Mouse (Mus musculus) MEL (cell line): Measurements from ENCODE around the gene Gja5.

Experiments
- EP300 ChIP-seq, 2 experiments: IDR thresholded peaks; 2 replicates each; pipeline ENCODE4 v1.6.1; 2011; ENCODE audit warnings: improper control_type of control experiment in 2 of 2, low read length in 2 of 2, low read depth in 1 of 2, mild to moderate bottlenecking in 1 of 2
- MYC ChIP-seq: IDR thresholded peaks from 2 replicates; pipeline ENCODE4 v1.6.1; 2011; ENCODE audit warnings: low read depth, mild to moderate bottlenecking, low read length, improper control_type of control experiment, moderate library complexity
- USF1 ChIP-seq: IDR thresholded peaks from 2 replicates; pipeline ENCODE4 v1.6.1; 2014; ENCODE audit warnings: low read depth, mild to moderate bottlenecking, inconsistent platforms, low read length, improper control_type of control experiment, moderate library complexity
- USF2 ChIP-seq, 2 experiments: IDR thresholded peaks; 2 replicates each; pipeline ENCODE4 v1.6.1; 2011 to 2012; ENCODE audit warnings: improper control_type of control experiment in 2 of 2, low read length in 2 of 2, borderline replicate concordance in 1 of 2, inconsistent platforms in 1 of 2, low read depth in 1 of 2, mild to moderate bottlenecking in 1 of 2; ENCODE audit not compliant: insufficient read depth in 1 of 2
- ZMIZ1 ChIP-seq: IDR thresholded peaks from 2 replicates; pipeline ENCODE4 v1.6.1; 2012; ENCODE audit warnings: low read depth, mild to moderate bottlenecking, inconsistent platforms, low read length, improper control_type of control experiment, moderate library complexity

DNA sequence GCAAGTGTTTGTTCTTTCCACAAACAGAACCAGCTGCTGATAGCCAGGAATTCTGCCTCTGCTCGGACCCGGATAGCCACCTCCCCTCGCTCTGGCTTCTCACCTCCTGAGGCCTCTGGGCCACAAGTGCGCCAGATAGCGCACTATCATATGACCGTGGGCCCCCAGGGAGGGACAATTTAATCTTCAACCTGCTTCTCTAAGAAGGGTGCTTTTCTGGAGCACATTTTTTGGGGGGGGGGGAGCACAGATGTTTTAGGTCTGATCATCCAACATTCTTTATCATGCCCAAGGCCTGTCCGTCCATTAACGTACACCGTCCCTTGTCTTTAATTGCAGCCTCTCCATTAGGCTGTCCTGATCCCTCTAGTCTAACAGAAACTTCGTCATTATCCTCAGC lies 71.1 kb downstream of the Gja5 start:
- TF ChIP-seq ZMIZ1 (no peak), MYC (no peak), USF2 (IDR thresholded peaks at IDR 0.05; ENCODE audit: borderline replicate concordance in 1 of 2, insufficient read depth in 1 of 2, low read depth in 1 of 2, low read length in 2 of 2) (no peak), USF1 (no peak), EP300 (IDR thresholded peaks at IDR 0.05; ENCODE audit: low read depth in 1 of 2, low read length in 2 of 2) (no peak)
